7 mouse cellular contexts compared by ENCODE assay signal in the genomic region with DNA sequence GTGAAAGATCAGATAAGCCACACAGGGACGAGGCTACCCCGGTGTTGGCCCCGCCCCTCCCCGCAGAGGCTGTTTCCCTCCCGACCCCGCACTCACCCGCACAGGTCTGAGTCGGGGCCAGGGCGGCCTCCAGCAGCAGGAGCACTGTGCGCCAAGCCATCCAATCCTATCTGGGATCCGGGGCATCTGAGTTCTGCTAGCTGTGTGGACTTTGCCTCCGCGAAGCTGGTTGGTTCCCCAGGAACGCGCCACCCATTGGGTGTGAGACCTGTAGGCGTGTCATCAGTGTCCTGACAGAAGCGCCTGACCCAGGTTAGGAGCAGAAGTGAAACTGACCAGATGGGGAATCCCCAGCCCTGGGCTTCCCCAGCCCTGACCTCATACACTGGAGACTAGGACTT. TPM values are rescaled to one million over a fixed set of nuclear protein-coding genes. Genes with fewer than 3 reads are reported as not detected.
DNase-seq lines count a peak whose midpoint lies in the region; ATAC-seq lines count a peak whose summit lies in the region.

No protein-coding gene starts in this region.

- peak overlapping the region; percentile 42 for H3K4me2 ChIP-seq in forebrain, embryonic 14.5 days (ENCODE audit: low read length)
- H3K4me2 ChIP-seq in limb, embryonic 12.5 days: peak overlapping the region; percentile 62
- peak overlapping the region; percentile 44 for H3K4me2 ChIP-seq in midbrain, embryonic 11.5 days

- no peak overlapping the region for H3K27ac ChIP-seq in forebrain, embryonic 14.5 days (ENCODE audit: low read depth, low read length)
- H3K27ac ChIP-seq in hindbrain, embryonic 10.5 days: peak overlapping the region; percentile 29; the same call in 1 of the 2 replicates
- no peak overlapping the region for H3K27ac ChIP-seq in limb, embryonic 12.5 days
- no peak overlapping the region for H3K27ac ChIP-seq in midbrain, embryonic 11.5 days (ENCODE audit: low read depth, low read length)

- H3K27me3 ChIP-seq in forebrain, embryonic 14.5 days (replicated peaks; ENCODE audit: control insufficient read depth, insufficient read depth, low read length): peaks cover 26% of the 10 kb centered on the region
- peaks cover 58% of the 10 kb centered on the region for H3K27me3 ChIP-seq in hindbrain, embryonic 10.5 days (ENCODE audit: insufficient read depth, poor library complexity, severe bottlenecking)
- H3K27me3 ChIP-seq in limb, embryonic 12.5 days: peaks cover 62% of the 10 kb centered on the region
- peaks cover 29% of the 10 kb centered on the region for H3K27me3 ChIP-seq in midbrain, embryonic 11.5 days (ENCODE audit: control insufficient read depth, insufficient read depth, low read length)
- H3K27me3 ChIP-seq in splenic B cell, adult 2 months (ENCODE audit: control insufficient read depth, insufficient read depth, low read length, poor library complexity, severe bottlenecking): no peaks in the 10 kb centered on the region

- no peak for ATAC-seq in forebrain, embryonic 14.5 days
- no peak for ATAC-seq in limb, embryonic 12.5 days (ENCODE audit: insufficient number of reproducible peaks, insufficient read depth, low FRiP score, low TSS enrichment, low read depth)
- no peak for ATAC-seq in midbrain, embryonic 11.5 days (ENCODE audit: low FRiP score)

- peak; percentile 60 for DNase-seq in NIH3T3 (ENCODE audit: low read depth)
- DNase-seq in cerebellum, adult 11 months: peak; percentile 75
- no peak for DNase-seq in forebrain, embryonic 14.5 days (ENCODE audit: low spot score)
- DNase-seq in hindbrain, embryonic 10.5 days (ENCODE audit: low spot score): peak; percentile 40
- DNase-seq in midbrain, embryonic 11.5 days (ENCODE audit: low spot score, missing footprints): peak; percentile 89
- peak; percentile 98 for DNase-seq in splenic B cell, adult 2 months (ENCODE audit: low read depth, low spot score)

- H3K4me1 ChIP-seq in forebrain, embryonic 14.5 days (ENCODE audit: control insufficient read depth, insufficient read depth, low read length): no peaks in the 10 kb centered on the region
- H3K4me1 ChIP-seq in hindbrain, embryonic 10.5 days (replicated peaks): peaks cover 29% of the 10 kb centered on the region
- H3K4me1 ChIP-seq in limb, embryonic 12.5 days (replicated peaks): peaks cover 17% of the 10 kb centered on the region
- H3K4me1 ChIP-seq in midbrain, embryonic 11.5 days (ENCODE audit: control insufficient read depth, insufficient read depth, low read length): peaks cover 7% of the 10 kb centered on the region

- no peaks in the 10 kb centered on the region for H3K9me3 ChIP-seq in forebrain, embryonic 14.5 days (replicated peaks; ENCODE audit: control insufficient read depth, low read length)
- H3K9me3 ChIP-seq in hindbrain, embryonic 10.5 days: no peaks in the 10 kb centered on the region
- no peaks in the 10 kb centered on the region for H3K9me3 ChIP-seq in limb, embryonic 12.5 days
- no peaks in the 10 kb centered on the region for H3K9me3 ChIP-seq in midbrain, embryonic 11.5 days (ENCODE audit: control insufficient read depth, low read length)

- no peaks in the 10 kb centered on the region for H3K36me3 ChIP-seq in forebrain, embryonic 14.5 days (ENCODE audit: control insufficient read depth, insufficient read depth, low read length)
- no peaks in the 10 kb centered on the region for H3K36me3 ChIP-seq in hindbrain, embryonic 10.5 days
- no peaks in the 10 kb centered on the region for H3K36me3 ChIP-seq in limb, embryonic 12.5 days
- H3K36me3 ChIP-seq in midbrain, embryonic 11.5 days (ENCODE audit: control insufficient read depth, insufficient read depth, low read length): no peaks in the 10 kb centered on the region
- H3K36me3 ChIP-seq in splenic B cell, adult 2 months (ENCODE audit: control insufficient read depth, insufficient read depth, low read length, poor library complexity, severe bottlenecking): peaks cover 5% of the 10 kb centered on the region; the same call in 1 of the 2 replicates

- H3K4me3 ChIP-seq in forebrain, embryonic 14.5 days (ENCODE audit: low read depth, low read length): peak overlapping the region; percentile 20
- peak overlapping the region; percentile 54 for H3K4me3 ChIP-seq in hindbrain, embryonic 10.5 days
- H3K4me3 ChIP-seq in limb, embryonic 12.5 days (replicated peaks): peak overlapping the region; percentile 39
- peak overlapping the region; percentile 30 for H3K4me3 ChIP-seq in midbrain, embryonic 11.5 days (ENCODE audit: low read depth, low read length)

- peak overlapping the region; percentile 47 for H3K9ac ChIP-seq in forebrain, embryonic 14.5 days (ENCODE audit: low read length)
- peak overlapping the region; percentile 50; the same call in 1 of the 2 replicates for H3K9ac ChIP-seq in limb, embryonic 12.5 days (replicated peaks)
- H3K9ac ChIP-seq in midbrain, embryonic 11.5 days (ENCODE audit: low read length): peak overlapping the region; percentile 24; the same call in 1 of the 2 replicates

- under 1% methylated on average over 11 of the region's 17 CpGs for WGBS in forebrain, embryonic 14.5 days
- 1% methylated on average over 17 of the region's 17 CpGs for WGBS in hindbrain, embryonic 10.5 days
- under 1% methylated on average over 16 of the region's 17 CpGs for WGBS in limb, embryonic 12.5 days
- WGBS in midbrain, embryonic 11.5 days: under 1% methylated on average over 17 of the region's 17 CpGs

RNA-seq across cellular contexts. Expression of gene H2-K1, which starts 21.5 kb away (rescaled TPM):
- polyA plus RNA-seq in forebrain, embryonic 14.5 days (2014; fragmentation: Nextera tagmentation; extraction: Ambion mirVana): 11.6 and 14.2 TPM in 2 replicates
- polyA plus RNA-seq in hindbrain, embryonic 10.5 days (2016; fragmentation: Nextera tagmentation; extraction: Ambion mirVana): 27.1 and 30.9 TPM in 2 replicates
- polyA plus RNA-seq in limb, embryonic 12.5 days (2016; fragmentation: Nextera tagmentation; extraction: Ambion mirVana): 4.5 and 5.0 TPM in 2 replicates
- polyA plus RNA-seq in midbrain, embryonic 11.5 days (2014; fragmentation: Nextera tagmentation; extraction: Ambion mirVana): 30.0 and 37.2 TPM in 2 replicates

RNA-seq across cellular contexts. Expression of gene Rps18, which starts 22.8 kb away (rescaled TPM):
- polyA plus RNA-seq in forebrain, embryonic 14.5 days (2014; fragmentation: Nextera tagmentation; extraction: Ambion mirVana): 1,022 and 1,419 TPM in 2 replicates
- 1,286 and 1,579 TPM in 2 replicates for polyA plus RNA-seq in hindbrain, embryonic 10.5 days (2016; fragmentation: Nextera tagmentation; extraction: Ambion mirVana)
- polyA plus RNA-seq in limb, embryonic 12.5 days (2016; fragmentation: Nextera tagmentation; extraction: Ambion mirVana): 1,388 and 1,510 TPM in 2 replicates
- polyA plus RNA-seq in midbrain, embryonic 11.5 days (2014; fragmentation: Nextera tagmentation; extraction: Ambion mirVana): 1,159 and 1,302 TPM in 2 replicates

RNA-seq across cellular contexts. Expression of gene Vps52, which starts 23.0 kb away (rescaled TPM):
- polyA plus RNA-seq in forebrain, embryonic 14.5 days (2014; fragmentation: Nextera tagmentation; extraction: Ambion mirVana): 41.6 and 50.4 TPM in 2 replicates
- 55.0 and 63.9 TPM in 2 replicates for polyA plus RNA-seq in hindbrain, embryonic 10.5 days (2016; fragmentation: Nextera tagmentation; extraction: Ambion mirVana)
- 53.3 and 55.0 TPM in 2 replicates for polyA plus RNA-seq in limb, embryonic 12.5 days (2016; fragmentation: Nextera tagmentation; extraction: Ambion mirVana)
- 36.3 and 36.5 TPM in 2 replicates for polyA plus RNA-seq in midbrain, embryonic 11.5 days (2014; fragmentation: Nextera tagmentation; extraction: Ambion mirVana)

RNA-seq across cellular contexts. Expression of gene B3galt4, which starts 27.3 kb away (rescaled TPM):
- polyA plus RNA-seq in forebrain, embryonic 14.5 days (2014; fragmentation: Nextera tagmentation; extraction: Ambion mirVana): 6.0 and 6.7 TPM in 2 replicates
- 4.3 and 6.5 TPM in 2 replicates for polyA plus RNA-seq in hindbrain, embryonic 10.5 days (2016; fragmentation: Nextera tagmentation; extraction: Ambion mirVana)
- polyA plus RNA-seq in limb, embryonic 12.5 days (2016; fragmentation: Nextera tagmentation; extraction: Ambion mirVana): 5.0 and 6.8 TPM in 2 replicates
- 3.4 and 4.2 TPM in 2 replicates for polyA plus RNA-seq in midbrain, embryonic 11.5 days (2014; fragmentation: Nextera tagmentation; extraction: Ambion mirVana)

RNA-seq across cellular contexts. Expression of gene Wdr46, which starts 38.2 kb away (rescaled TPM):
- 10.5 and 14.6 TPM in 2 replicates for polyA plus RNA-seq in forebrain, embryonic 14.5 days (2014; fragmentation: Nextera tagmentation; extraction: Ambion mirVana)
- polyA plus RNA-seq in hindbrain, embryonic 10.5 days (2016; fragmentation: Nextera tagmentation; extraction: Ambion mirVana): 47.0 and 51.8 TPM in 2 replicates
- 45.5 and 45.8 TPM in 2 replicates for polyA plus RNA-seq in limb, embryonic 12.5 days (2016; fragmentation: Nextera tagmentation; extraction: Ambion mirVana)
- 27.4 and 28.9 TPM in 2 replicates for polyA plus RNA-seq in midbrain, embryonic 11.5 days (2014; fragmentation: Nextera tagmentation; extraction: Ambion mirVana)
